Mouse (Mus musculus): ENCODE results near the gene Rasgrf2.

Gene Rasgrf2

DNA sequence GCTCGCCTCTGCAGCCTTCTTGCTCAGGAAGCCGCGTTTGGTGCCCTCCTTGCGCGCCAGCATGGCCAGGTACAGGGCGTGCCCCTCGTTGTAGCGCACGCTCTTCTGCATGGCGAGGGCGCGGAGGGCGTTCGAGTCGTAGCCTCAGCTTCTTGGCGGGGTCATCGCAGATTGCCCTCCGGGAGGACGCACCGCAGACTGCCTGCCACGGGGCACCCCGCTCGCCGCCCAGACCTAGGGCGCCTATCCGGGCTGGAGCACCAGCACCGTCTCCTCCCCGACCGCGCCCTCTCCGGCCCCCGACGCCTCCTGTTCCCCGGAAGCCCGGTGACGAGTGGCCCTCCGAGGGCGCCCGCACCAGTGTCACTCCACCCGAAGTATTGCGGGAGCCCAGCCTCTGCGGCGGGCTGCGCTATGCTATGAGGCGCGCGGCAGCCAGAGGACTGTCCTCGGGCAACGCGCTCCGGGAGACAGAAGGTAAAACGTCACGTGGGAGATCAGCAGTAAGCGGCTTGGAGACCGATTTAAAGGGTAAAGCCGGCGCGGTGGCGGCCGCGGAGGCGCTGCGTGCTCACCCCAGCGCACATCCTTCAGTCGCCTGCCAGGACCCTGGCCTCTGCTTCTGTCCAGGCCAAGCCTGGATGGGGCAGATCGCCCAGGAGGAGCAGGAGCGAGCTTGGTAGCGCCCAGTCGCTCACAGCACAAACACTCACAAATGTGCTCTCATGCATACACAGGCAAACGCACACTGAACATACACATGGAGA, at the start of gene Rasgrf2:
Gene Rasgrf2, minus strand, starts transcription at position 273 of the 767 bp plus-strand sequence.
- no peak for TF ChIP-seq GATA4 (IDR thresholded peaks at IDR 0.05; ENCODE audit: insufficient replicate concordance, low read length)

GRCm38 (mm10) chr13:92150551-92150950, 19.1 kb upstream of the Rasgrf2 start:
- no peak for TF ChIP-seq GATA4 (IDR thresholded peaks at IDR 0.05; ENCODE audit: insufficient replicate concordance, low read length)

- no peak for TF ChIP-seq GATA4 (IDR thresholded peaks at IDR 0.05; ENCODE audit: insufficient replicate concordance, low read length)
Measured at GRCm38 (mm10) chr13:92148858-92149257, 17.4 kb upstream of the Rasgrf2 start.

GRCm38 (mm10) chr13:92134792-92135191, 3.3 kb upstream of the Rasgrf2 start:
- TF ChIP-seq GATA4 (IDR thresholded peaks at IDR 0.05; ENCODE audit: insufficient replicate concordance, low read length), result peak; percentile 52; the same call in 1 of the 2 replicates

DNA sequence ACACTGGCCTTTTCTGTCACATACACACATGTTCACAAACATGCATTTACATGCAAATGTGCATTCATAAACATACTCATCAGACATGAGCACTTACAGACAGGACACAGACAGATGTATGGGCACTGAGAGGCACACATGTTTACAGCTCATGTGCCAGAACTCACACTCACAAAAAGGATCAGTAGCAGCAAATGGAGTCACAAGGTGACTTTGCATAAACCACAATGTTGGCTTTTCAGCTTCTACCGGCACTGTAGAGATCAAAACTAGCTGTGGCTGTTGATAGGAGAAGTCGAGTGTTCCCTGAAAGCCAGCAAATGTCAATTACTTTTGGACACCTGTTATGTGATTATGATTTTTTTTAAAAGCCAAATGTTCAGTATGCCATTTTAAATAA, 1.1 kb upstream of the Rasgrf2 start:
- TF ChIP-seq GATA4 (IDR thresholded peaks at IDR 0.05; ENCODE audit: insufficient replicate concordance, low read length), result no peak

DNA sequence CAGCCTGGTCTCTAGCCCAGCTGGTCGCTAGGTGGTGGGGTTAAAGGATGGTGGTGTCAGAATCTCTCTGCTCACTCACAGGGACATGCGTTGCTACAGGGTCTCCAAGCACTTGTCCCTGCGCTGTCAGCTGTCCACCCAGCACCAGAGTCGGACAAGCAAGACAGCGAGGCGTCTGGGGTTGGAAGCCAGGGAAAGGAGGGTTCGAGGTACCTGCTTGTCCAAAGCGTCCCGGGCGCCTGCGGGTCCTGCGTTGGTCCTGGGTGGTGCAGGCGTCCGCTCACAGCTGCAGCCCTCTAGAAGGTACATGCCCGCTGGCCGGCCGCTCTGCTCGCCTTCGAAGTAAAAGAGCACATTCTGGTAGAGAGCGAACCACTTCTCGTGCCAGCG, 467 bp downstream of the Rasgrf2 start:
- TF ChIP-seq GATA4 (IDR thresholded peaks at IDR 0.05; ENCODE audit: insufficient replicate concordance, low read length), result no peak

- no peak for TF ChIP-seq GATA4 (IDR thresholded peaks at IDR 0.05; ENCODE audit: insufficient replicate concordance, low read length)
Measured at GRCm38 (mm10) chr13:92129877-92130276, 1.6 kb downstream of the Rasgrf2 start.

- no peak for TF ChIP-seq GATA4 (IDR thresholded peaks at IDR 0.05; ENCODE audit: insufficient replicate concordance, low read length)
Measured at GRCm38 (mm10) chr13:92125902-92126301, 5.6 kb downstream of the Rasgrf2 start.

GRCm38 (mm10) chr13:92119623-92120022, 11.8 kb downstream of the Rasgrf2 start:
- no peak for TF ChIP-seq GATA4 (IDR thresholded peaks at IDR 0.05; ENCODE audit: insufficient replicate concordance, low read length)

DNA sequence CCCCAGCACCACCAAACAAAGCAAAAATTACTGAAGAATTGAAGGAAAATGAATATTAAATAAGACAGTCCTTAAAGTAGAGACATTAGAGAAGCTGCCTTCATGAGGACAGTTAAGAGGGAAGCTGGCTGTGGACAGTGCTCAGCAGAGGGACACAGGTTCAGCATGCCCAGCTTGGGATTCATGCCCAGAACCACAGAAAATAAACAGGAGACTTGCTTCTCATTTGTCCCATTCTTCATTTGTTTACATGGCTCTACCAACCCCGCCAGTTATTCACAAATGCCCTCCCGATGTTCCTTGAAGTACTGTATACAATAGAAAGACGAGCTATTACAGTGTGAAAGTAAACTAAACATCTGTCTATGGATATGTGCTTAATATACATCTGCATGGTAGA, 17.4 kb downstream of the Rasgrf2 start:
- no peak for TF ChIP-seq GATA4 (IDR thresholded peaks at IDR 0.05; ENCODE audit: insufficient replicate concordance, low read length)

DNA sequence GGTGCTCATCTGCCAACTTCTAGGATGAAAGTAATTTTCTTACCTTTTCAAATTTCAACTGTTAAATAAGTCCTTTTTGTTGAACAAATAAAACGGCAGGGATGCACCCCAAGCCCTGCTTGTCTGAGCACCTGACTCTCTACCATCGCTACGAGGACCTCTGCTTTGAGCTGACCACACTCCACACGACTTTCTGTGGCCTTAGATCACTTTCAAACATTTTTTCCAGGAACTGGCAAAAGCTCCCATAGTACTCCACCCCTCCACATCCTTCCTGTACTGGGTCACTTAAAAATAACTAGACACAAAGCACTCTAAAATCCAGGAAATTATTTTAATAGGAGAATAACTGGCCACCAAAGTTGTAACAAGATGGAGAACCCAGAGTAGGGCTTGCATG, 23.2 kb downstream of the Rasgrf2 start:
- TF ChIP-seq GATA4 (IDR thresholded peaks at IDR 0.05; ENCODE audit: insufficient replicate concordance, low read length), result no peak

DNA sequence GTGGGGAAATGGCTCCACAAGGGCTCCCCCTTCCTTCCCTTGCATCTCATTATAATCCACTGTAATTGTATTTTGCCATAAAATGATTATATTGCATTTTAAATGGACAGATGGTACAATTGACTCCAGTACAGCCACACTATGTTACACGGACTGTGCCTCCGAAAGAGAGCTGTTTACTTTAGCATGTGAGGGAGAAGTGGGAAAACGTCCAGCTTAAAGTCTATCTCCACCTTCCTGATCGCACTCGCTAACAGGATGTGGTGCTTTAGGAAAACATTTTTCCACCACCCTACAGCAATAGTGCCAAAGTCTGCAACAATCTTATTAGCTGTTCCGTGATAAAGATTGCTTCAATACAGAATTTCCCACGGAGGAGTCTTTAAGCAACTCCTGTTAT, 27.2 kb downstream of the Rasgrf2 start:
- peak; percentile 65; the same call in 1 of the 2 replicates for TF ChIP-seq GATA4 (IDR thresholded peaks at IDR 0.05; ENCODE audit: insufficient replicate concordance, low read length)

GRCm38 (mm10) chr13:92098484-92098883, 33.0 kb downstream of the Rasgrf2 start:
- TF ChIP-seq GATA4 (IDR thresholded peaks at IDR 0.05; ENCODE audit: insufficient replicate concordance, low read length), result no peak

GRCm38 (mm10) chr13:92095131-92096090, 36.0 kb downstream of the Rasgrf2 start:
- no peak for TF ChIP-seq GATA4 (IDR thresholded peaks at IDR 0.05; ENCODE audit: insufficient replicate concordance, low read length)

DNA sequence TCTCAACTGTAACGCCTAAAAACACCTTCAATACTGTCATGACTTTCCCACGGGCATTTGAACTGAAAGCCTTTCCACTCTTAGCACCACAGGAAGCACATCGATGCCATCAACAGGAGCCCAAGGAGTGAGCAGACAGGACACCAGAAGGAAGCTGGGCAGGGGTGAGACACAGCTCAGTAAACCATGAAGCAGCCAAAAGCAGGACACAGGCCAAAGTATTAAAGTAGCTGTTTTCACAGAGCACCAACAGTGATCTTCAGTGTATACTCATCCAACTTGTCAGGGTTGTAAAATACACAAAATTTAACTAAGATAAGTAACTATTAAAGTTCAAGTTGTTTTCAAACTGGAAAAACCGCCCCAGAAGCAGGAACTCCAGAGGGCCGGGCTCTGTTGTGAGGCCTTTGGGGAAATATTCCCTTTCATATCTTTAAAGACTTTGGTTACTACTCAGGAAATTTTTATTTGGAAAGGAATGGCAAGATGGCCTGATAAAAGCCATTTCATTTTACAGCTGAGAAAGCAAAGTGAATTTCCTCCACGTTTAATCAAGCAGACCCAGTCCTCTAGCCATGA, 37.7 kb downstream of the Rasgrf2 start:
- TF ChIP-seq GATA4 (IDR thresholded peaks at IDR 0.05; ENCODE audit: insufficient replicate concordance, low read length), result peak; percentile 25

Measured in liver, adult (tissue).